Mouse (Mus musculus) gastrocnemius, postnatal 4 days (tissue): ENCODE measurements around the gene Lyg2. TPM values are rescaled to one million over a fixed set of nuclear protein-coding genes. Genes with fewer than 3 reads are reported as not detected.
A peak's percentile ranks its signal among the peaks of the same experiment; 100 is the strongest.

Experiments used
- DNase-seq, 2 experiments: peaks; one replicate each; pipeline ENCODE4 v3.0.0; 2021 to 2022; ENCODE audit warnings: low spot score in 2 of 2, mixed read lengths in 2 of 2
- total RNA-seq, 2 experiments: library from RNA; stranded (reverse); gene quantifications; 2 replicates each; pipeline ENCODE4 v1.2.3; 2021

The Lyg2 gene
- total RNA-seq, 2 experiments from 2014 or later: not detected

DNA sequence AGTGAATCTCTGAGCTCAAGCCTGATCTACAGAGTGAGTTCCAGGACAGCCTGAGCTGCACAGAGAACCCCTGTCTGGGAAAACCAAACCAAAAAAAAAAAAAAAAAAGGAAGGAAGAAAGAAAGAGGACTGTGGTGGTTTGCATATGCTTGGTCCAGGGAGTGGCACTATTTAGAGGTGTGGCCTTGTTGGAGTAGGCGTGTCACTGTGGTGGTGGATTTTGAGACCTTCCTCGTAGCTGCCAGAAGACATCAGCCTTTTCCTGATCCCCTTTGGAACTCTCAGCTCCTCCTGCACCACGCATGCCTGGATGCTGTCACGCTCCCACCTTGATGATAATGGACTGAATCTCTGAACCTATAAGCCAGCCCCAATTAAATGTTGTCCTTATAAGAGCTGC lies 32.9 kb downstream of the Lyg2 start:
- no peak for DNase-seq

DNA sequence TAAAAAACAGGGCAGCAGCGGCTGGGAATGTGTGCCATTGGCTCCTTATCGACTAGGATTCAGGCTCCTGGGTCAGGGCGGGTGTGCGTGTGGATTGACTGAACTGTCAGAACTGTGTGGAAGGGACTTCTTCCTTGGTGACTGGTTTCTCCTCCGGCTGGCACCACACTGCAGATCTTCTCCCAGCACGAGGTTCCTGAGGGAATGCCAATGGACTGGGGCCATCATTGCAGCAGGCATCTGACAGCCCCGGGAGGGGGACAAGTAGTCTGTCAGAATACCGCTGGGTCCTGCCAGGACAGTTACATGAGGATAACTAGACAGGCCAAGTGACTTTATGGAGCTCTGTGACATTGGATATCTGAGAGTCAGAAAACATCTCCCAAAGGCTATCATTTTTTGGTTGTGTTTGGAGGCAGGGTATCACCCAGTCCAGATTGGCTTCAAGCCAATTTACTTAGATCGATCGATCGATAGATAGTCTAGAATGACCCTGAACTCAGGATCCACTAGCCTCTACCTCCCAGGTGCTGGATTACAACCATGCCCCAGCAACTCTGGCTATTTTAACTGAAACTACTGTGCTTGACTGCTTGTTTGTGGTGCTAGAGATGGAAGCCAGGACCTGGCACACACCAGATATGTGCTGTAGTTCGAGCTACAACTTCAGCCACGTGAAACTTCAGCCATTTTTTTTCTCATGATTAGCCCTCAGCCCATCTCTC lies 38.4 kb downstream of the Lyg2 start:
- DNase-seq: no peak

DNA sequence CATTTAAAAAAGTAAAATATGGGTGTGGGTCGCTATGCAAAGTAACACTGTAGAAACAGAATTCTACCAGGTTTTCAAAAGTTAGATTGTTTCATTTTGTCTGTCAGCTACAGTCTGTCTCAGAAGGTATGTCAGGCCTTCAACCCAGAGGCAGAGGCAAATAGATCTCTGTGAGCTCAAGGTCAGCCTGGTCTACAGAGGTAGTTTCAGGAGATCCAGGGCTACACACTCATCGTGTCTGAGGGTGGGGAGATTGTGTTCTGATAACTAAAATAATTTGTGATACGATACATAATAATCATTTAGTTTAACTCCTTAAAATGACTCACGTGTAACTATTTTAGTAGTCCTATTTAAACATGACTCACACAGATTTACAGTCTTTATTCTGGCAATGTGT lies 43.1 kb downstream of the Lyg2 start:
- DNase-seq: no peak

DNA sequence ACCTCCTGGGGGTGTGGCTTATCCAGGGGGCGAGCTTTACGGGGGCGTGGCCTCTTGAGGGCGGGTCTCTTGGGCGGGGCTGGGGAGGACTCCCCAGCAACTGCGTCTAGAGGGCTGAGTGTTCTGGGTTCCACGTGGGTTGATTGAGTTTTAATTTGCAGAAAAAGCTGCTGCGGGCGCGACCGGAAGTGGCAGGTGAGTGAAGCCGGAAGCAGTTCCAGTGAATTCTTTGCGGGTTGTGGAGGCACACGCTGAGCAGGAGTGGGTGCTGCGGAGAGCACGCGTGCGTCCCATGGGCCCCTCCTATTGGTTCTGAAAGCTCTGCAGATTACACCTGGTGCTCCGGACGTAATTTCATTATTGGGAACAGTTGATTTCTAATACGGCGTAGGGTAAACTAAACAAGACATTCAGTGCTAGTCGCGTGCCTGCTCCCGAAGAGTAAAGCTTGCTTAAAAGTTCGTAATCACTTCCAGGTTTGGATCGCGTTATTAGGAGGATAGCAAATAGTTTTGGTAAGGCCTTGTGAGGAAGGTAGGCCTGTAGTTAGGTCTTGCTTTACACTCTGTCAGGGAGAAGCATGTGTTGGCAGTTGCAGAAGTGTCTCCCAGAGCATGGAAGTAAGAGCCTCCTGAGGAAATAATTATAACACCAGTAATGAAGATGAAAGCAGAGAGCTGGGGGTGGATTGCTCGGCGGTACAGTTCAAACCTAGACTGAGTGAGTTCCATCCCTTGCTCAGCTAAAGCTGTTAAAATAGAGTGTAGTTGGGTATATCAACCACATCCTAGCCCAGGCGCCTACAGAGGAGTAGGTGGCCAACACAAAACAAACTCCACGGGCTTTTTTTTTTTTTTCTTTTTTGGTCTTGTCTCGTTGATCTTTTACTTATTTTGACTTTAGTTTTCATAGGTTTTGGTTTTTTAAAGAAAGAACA lies 43.9 kb downstream of the Lyg2 start:
- DNase-seq: peak; percentile 58 to 76

DNA sequence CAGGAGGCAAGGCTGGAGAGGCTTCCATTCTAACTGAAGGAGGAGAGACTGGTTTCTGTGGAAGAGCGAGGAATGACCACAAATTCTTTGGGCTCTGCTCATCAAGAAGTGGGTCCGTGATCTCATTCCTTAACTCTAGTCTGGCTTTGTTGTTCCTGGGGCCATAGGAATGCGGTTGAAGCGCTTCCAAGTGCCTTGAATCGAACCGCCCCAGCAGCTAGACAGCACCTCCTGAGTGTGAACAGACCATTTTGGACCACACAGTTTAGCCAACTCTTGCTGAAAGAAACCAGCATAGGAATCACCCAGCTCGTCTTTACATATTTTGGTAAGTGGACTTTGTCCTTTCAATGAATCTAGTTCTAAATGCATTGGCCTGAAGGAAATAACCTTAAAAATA lies 44.6 kb downstream of the Lyg2 start, which contains the start of gene Lipt1:
Gene Lipt1, plus strand, starts transcription at position 35 of the 400 bp plus-strand sequence.
- no peak for DNase-seq

DNA sequence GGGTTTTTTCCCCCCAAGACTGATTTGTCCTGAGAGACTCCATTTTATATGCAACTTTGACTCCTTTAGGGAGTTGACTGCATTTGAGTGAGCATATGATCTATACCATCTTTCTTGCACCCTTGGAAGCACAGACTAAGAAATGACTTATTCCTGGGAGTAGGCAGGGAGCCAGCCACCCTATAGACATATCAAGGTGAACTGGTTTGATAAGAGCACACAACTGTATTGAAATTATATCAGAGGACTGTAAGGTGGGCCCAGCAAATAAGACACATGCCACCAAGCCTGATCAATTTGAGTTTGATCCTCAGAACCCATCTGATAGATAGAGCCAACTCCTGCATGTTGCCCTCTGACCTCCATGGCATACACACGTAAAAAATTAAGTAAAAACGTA lies 46.9 kb downstream of the Lyg2 start:
- no peak for DNase-seq

DNA sequence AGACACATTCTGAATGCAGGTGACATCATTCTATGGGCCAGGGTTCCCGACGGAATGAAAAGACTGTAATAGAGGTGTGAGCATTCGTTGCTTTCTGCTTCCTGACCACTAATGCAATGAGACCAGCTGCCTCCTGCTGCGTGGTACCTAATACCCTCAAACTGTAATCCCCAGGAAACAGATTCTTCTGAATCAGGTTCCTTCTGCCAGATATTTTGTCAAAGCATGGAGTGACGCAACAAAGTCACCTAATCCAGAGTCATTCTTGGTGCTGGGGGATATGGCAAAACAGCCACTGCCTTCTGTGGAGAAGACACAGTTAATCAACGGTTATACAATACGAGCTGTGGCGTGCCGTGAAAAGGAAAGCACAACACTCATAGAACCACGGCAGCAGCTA lies 47.7 kb downstream of the Lyg2 start:
- DNase-seq: no peak

DNA sequence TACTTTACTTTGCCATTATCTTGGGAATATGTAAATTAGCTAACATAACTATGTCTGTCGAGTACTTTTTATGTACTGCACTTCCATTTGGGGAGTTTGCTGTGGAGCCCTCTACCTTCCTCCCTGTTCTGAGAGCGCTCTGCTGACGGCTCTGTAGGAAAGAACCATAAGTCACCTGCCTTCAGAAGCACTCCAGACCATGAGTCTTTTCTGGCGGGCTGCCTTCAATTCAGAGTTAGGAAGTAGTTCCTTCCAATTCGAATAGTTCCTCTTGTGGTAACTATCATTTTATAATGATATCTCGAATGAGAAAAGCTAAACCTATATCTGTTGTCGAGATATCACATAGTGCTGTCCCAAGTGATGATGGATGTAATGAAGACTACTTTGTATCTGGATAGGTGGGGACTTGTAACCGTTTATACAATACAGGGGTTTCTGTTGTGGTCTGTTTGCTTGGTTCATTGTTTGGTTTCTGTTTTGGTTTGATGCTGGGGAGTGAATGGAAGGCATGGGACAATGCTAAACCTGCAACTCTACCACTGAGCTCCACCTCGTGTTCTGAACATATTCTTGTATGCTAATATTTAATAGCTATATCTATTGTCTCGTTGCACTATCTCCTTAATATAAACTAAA lies 48.5 kb downstream of the Lyg2 start:
- DNase-seq: no peak

DNA sequence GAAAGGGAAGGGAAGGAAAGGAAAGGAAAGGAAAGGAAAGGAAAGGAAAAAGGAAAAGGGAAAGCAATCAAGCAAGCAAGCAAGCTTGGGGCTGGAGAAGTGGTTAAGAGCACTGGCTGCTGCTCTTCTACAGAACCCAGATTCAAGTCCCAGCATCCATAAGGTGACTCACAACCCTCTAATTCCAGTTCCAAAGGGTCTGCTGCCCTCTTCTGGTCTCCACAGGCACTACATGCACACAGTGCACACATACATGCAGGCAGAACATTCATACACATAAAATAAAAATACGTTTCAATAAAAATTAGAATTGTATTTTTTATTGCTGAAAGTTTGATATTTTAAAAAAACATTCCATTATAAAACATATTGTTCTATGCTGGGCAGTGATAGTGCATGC lies 49.2 kb downstream of the Lyg2 start:
- DNase-seq: no peak

DNA sequence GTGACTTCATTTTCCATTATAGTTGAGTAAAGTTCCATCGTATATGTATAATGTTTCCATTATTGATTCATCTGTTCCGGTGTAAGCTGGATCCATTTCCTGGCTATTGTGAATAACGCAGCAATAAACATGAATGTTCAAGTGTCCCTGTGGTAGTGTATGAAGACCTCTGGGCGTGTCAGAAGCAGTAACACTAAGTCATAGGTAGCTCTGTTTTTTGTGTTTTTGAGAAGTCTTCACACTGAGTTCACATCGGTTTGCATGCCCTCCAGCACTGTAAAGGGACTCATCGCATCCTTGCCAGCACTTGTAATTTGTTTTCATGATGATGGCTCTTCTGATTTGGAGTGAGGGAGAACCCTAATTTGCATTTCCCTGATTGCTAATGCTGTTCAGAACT lies 50.0 kb downstream of the Lyg2 start, which contains the start of gene Tsga10:
Gene Tsga10, minus strand, starts transcription at position 144 of the 400 bp plus-strand sequence.
- no peak for DNase-seq

DNA sequence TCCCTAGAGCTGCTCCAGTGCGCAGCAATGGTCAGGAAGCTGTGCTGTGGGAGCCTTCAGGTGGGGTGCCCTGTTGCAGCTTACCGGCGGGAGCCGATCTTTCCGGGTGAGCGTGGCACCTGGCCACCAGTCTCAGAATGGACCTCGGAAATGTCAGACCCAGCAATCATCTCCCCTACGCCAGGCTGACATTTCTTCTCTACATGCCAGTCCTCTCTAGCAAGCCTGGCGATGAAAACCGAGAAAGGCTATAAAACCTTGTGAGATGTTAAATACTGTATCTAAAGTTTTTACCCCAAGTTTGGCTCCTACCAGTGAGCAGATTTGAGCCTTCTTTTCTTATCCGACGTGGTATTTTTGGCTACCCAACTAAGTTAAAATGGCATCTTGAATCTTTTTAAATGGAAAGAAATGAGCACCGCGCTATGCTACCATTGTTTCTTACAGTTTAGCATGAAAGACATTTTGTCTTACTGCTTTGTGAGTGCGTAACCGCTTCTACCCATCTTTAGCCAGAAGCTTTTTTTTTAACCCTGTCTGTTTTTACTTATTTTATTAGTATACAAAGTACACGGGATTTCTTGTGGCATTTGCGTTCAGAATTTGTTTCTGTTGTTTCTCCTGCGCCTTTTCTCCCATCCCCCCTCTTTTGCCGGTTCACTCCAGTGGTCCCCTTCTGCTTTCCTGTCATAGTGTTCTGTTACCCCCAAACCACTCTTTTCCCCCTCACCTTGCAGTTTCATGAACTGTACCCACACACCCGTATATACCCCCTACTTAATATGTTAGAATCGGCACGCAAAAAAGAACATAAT lies 50.7 kb downstream of the Lyg2 start:
- no peak for DNase-seq

DNA sequence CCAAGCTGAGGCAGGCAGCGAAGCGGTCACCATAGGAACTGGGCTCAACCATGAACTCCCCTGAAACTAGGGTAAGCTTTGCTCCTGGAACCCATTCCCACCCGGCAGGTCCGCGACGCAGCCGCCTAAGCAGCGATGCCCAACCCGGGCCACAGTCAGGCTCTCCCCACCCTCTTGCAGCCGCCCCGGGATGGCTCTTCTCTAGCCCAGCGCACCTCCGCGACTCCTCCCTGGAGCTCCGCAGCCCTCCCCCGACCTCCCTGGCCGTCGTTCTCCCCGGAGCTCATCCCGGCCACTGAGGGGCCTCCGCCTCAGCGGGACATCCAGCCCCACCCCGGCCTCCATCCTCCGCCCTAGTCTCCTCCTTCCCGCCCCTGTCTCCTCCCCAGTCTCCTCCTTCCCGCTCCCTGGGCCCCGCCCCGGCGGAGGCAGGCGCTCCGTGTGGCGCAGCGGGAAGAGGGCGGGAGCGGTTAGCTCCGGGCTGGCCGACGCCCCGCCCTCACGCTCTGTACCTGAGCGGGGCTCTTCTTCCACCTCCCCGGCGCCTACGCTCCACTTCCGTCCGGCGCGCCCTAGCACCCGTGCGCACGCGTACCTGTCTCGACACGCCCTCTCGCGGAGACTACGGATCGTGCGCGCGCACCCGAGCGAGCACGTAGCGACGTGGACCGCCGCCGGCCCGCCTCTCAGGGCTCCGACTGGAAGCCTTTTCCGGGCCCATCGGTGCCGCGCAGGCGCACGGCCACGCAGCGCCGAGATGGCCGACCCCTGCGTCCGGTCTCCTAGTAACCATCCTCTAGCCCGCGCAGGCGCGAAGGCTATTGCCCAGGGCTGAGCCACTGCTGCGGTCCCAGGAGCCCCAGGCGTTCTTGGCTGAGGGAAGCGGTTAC lies 51.5 kb downstream of the Lyg2 start:
- peak; percentile 97 to 99 for DNase-seq

Other genes starting within 250 kb of the Lyg2 start
- under 1 TPM; 0.59 to 0.65 TPM for gene 2010300C02Rik, start 196.4 kb downstream of the Lyg2 start, total RNA-seq
- 1 to 10 TPM; 4.7 to 5.4 TPM for gene Tsga10, start 50.1 kb downstream of the Lyg2 start, total RNA-seq
- 1 to 10 TPM; 6.8 to 7.4 TPM for gene Lipt1, start 44.8 kb downstream of the Lyg2 start, total RNA-seq
- 1 to 10 TPM; 7.1 to 7.6 TPM for gene Mitd1, start 26.1 kb downstream of the Lyg2 start, total RNA-seq
- 100 to 1,000 TPM; 233 to 247 TPM for gene Mrpl30, start 26.0 kb downstream of the Lyg2 start, total RNA-seq
- gene Lyg1, start 41.3 kb upstream of the Lyg2 start, total RNA-seq: not detected
- 10 to 100 TPM; 60.7 to 61.4 TPM for gene Txndc9, start 81.4 kb upstream of the Lyg2 start, total RNA-seq
- 10 to 100 TPM; 36.4 to 37.3 TPM for gene Eif5b, start 81.5 kb upstream of the Lyg2 start, total RNA-seq
- 10 to 100 TPM; 25.9 to 33.7 TPM for gene Rev1, start 213.3 kb upstream of the Lyg2 start, total RNA-seq